Mouse (Mus musculus) bone marrow, adult 2 months (tissue): ENCODE data around the gene Car6.

Experiments
- CTCF ChIP-seq: fragments of 200-500 bp; IDR thresholded peaks from 2 replicates; pipeline ENCODE4 v1.5.1; 2011; ENCODE audit warnings: low read length, control low read depth; ENCODE audit not compliant: control insufficient read depth, insufficient read depth
- POLR2A ChIP-seq: fragments of 200-500 bp; IDR thresholded peaks from 2 replicates; pipeline ENCODE4 v1.6.1; 2011; ENCODE audit warnings: low read depth, mild to moderate bottlenecking, control low read depth, low read length, borderline replicate concordance; ENCODE audit not compliant: control insufficient read depth

DNA sequence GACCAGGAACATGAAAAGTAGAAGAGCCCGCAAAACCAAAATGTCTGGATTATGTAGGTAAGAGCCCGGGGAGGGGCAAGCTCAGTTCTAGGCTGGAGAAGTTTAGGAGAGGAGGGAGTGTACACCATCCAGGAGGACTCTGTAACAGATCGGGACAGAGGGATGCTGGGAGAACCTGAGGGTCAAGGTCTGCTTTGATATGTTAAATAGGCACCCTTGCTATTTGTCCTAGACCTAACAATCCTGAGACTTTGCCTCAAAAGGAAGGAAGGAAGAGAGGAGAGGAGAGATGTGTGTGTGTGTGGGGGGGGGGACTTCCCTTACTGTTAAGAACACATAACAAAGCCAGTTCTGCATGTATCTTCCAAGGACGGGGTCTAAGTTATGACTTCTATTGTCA lies 45.8 kb downstream of the Car6 start:
- no peak for TF ChIP-seq CTCF
- no peak for TF ChIP-seq POLR2A
